Mouse (Mus musculus) testis, adult 2 months (tissue): ENCODE measurements at regions not wholly inside any gene's neighbourhood (a gene's known extent, or its start where the extent isn't known, plus 50 kb on each side); places are given as distances from the start of the nearest gene placed in this dataset.

ENCODE experiments used
- CTCF ChIP-seq: fragments of 200-500 bp; IDR thresholded peaks from 2 replicates; pipeline ENCODE4 v1.5.1; 2012; ENCODE audit warnings: low read depth, mild to moderate bottlenecking, inconsistent platforms, low read length, moderate library complexity; ENCODE audit not compliant: control insufficient read depth, insufficient read depth, insufficient replicate concordance
- POLR2A ChIP-seq: fragments of 200-500 bp; IDR thresholded peaks from 2 replicates; pipeline ENCODE4 v1.6.1; 2012; ENCODE audit warnings: low read depth, mild to moderate bottlenecking, inconsistent platforms, low read length, moderate library complexity; ENCODE audit not compliant: control insufficient read depth

DNA sequence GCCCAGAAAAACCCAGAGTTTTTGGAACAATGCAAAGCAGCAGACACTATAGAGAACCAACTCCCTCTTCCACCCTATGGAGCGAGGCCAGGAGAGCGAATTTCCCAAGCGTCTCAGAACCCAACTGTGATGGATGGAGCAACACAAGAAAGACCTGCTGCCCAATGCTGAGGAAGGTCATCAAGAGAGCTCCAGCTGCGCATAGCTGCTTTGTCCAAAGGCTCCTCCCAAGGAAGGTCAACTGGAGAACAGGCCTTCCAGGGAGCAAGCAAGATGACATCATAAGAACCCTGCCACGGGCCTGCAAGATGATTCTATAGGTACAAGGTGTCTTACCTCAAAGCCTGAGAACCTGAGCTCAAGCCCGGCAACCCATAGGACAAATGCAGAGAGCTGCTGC lies 104.5 kb upstream of the Lpar1 start:
- no peak for TF ChIP-seq CTCF
- no peak for TF ChIP-seq POLR2A
